Mouse (Mus musculus): ENCODE results near the gene Nmnat1.

GRCm38 (mm10) chr4:149523961-149524360, 39.0 kb upstream of the Nmnat1 start:
- no peak for TF ChIP-seq CTCF (IDR thresholded peaks at IDR 0.05 in 2 of 3, conservative IDR thresholded peaks at IDR 0.05 in 1 of 3; ENCODE audit: control insufficient read depth in 1 of 3, insufficient read depth in 1 of 3, low read depth in 2 of 3, low read length in 3 of 3, poor library complexity in 1 of 3, severe bottlenecking in 1 of 3)
- no peak for TF ChIP-seq POLR2A (IDR thresholded peaks at IDR 0.05; ENCODE audit: control insufficient read depth in 1 of 2, insufficient read depth in 1 of 2, low read depth in 1 of 2, low read length in 2 of 2, poor library complexity in 1 of 2)
- no peak for TF ChIP-seq CHD2 (IDR thresholded peaks at IDR 0.05; ENCODE audit: low read length)
- no peak for TF ChIP-seq EP300 (IDR thresholded peaks at IDR 0.05; ENCODE audit: low read depth in 1 of 2, low read length in 2 of 2)
- TF ChIP-seq SMC3 (IDR thresholded peaks at IDR 0.05; ENCODE audit: low read depth, low read length), result no peak
- TF ChIP-seq TAL1 (IDR thresholded peaks at IDR 0.05; ENCODE audit: low read length), result no peak
- TF ChIP-seq NELFE (IDR thresholded peaks at IDR 0.05; ENCODE audit: low read depth, low read length), result no peak
- TF ChIP-seq UBTF (IDR thresholded peaks at IDR 0.05; ENCODE audit: borderline replicate concordance, insufficient read depth, low read depth, low read length), result no peak
- TF ChIP-seq E2F4 (IDR thresholded peaks at IDR 0.05; ENCODE audit: borderline replicate concordance, low read depth, low read length), result no peak
- no peak for TF ChIP-seq ZC3H11A (IDR thresholded peaks at IDR 0.05; ENCODE audit: low read depth, low read length)
- TF ChIP-seq MAX (IDR thresholded peaks at IDR 0.05; ENCODE audit: low read length), result no peak
- no peak for TF ChIP-seq KAT2A (conservative IDR thresholded peaks at IDR 0.05; ENCODE audit: low read depth, low read length)
- no peak for TF ChIP-seq SIN3A (IDR thresholded peaks at IDR 0.05; ENCODE audit: low read length)
- no peak for TF ChIP-seq ETS1 (IDR thresholded peaks at IDR 0.05; ENCODE audit: low read depth, low read length)

Measured in MEL (cell line).